Mouse (Mus musculus) forebrain, postnatal 0 days (tissue): ENCODE measurements around the gene March4. TPM values are rescaled to one million over a fixed set of nuclear protein-coding genes. Genes with fewer than 3 reads are reported as not detected.
A peak's percentile ranks its signal among the peaks of the same experiment; 100 is the strongest.

Experiments
- ATAC-seq: fragments of 200-750 bp; cut with Nextera tagmentation; 2 replicates; pipeline ENCODE4 v1.8.0; 2017; ENCODE audit warnings: mild to moderate bottlenecking, moderate library complexity
- DNase-seq: peaks from one replicate; pipeline ENCODE4 v3.0.0-alpha.2; 2015
- H3K27ac ChIP-seq: fragments of 300-500 bp; sonication (generic); 2 replicates; pipeline ENCODE4 v1.5.1; 2014; ENCODE audit warnings: low read depth, mild to moderate bottlenecking, antibody characterized with exemption, low read length, moderate library complexity, mixed read lengths
- H3K27me3 ChIP-seq: fragments of 300-500 bp; sonication (generic); 2 replicates; pipeline ENCODE4 v1.6.1; 2014; ENCODE audit warnings: mild to moderate bottlenecking, low read length, mixed read lengths; ENCODE audit not compliant: insufficient read depth
- H3K36me3 ChIP-seq: fragments of 300-500 bp; sonication (generic); 2 replicates; pipeline ENCODE4 v1.6.1; 2014; ENCODE audit warnings: mild to moderate bottlenecking, moderate library complexity; ENCODE audit not compliant: insufficient read depth
- H3K4me1 ChIP-seq: fragments of 300-500 bp; sonication (generic); 2 replicates; pipeline ENCODE4 v1.6.1; 2014; ENCODE audit warnings: antibody characterized with exemption; ENCODE audit not compliant: insufficient read depth
- H3K4me2 ChIP-seq: fragments of 300-500 bp; sonication (generic); 2 replicates; pipeline ENCODE4 v1.6.1; 2014; ENCODE audit warnings: low read depth, mild to moderate bottlenecking, moderate library complexity
- H3K4me3 ChIP-seq: fragments of 300-500 bp; sonication (generic); 2 replicates; pipeline ENCODE4 v1.5.1; 2014; ENCODE audit warnings: low read depth, low read length, mixed read lengths
- H3K9ac ChIP-seq: fragments of 300-500 bp; sonication (generic); 2 replicates; pipeline ENCODE4 v1.6.1; 2014; ENCODE audit warnings: mild to moderate bottlenecking
- H3K9me3 ChIP-seq: fragments of 300-500 bp; sonication (generic); 2 replicates; pipeline ENCODE4 v1.6.1; 2016; ENCODE audit warnings: low read length
- CTCF ChIP-seq: sonication (generic); IDR thresholded peaks from 2 replicates; pipeline ENCODE4 v1.5.1; 2016; ENCODE audit warnings: antibody characterized with exemption, control low read depth, low read depth
- WGBS: fragments of 180-500 bp; shearing (Covaris S2); extraction: QIAGEN DNeasy Blood & Tissue Kit; methylation state at CpG from one replicate; pipeline ENCODE4 v1.1.7; 2014; 5-methylcytosine and 5-hydroxymethylcytosine counted together
- polyA plus RNA-seq: library from polyadenylated mRNA; unstranded; fragments of >200 nt; fragmentation: Nextera tagmentation; extraction: Ambion mirVana; gene quantifications from 2 replicates; pipeline ENCODE4 v1.2.1, GENCODE M21; 2015
- total RNA-seq: library from RNA; depleted of rRNA; stranded (reverse); fragments of >200 nt; gene quantifications from 2 replicates; pipeline ENCODE4 v1.2.3, GENCODE M21; 2014

Gene March4
- total and polyA plus RNA-seq, 2 experiments from 2014 or later: 9.4 to 31.2 TPM

- Histone ChIP-seq H3K27ac (peak overlapping the region; percentile 81), H3K4me3 (no peak overlapping the region), H3K4me1 (0 out of 2 replicates have a peak, but pooled peaks cover 10% of the 10 kb centered on the region), H3K9me3 (no peaks in the 10 kb centered on the region), H3K27me3 (no peaks in the 10 kb centered on the region), H3K36me3 (no peaks in the 10 kb centered on the region), H3K9ac (0 out of 2 replicates have a peak overlapping the region, but pooled peaks have one; percentile 7), H3K4me2 (peak overlapping the region; percentile 17; the same call in 1 of the 2 replicates)
- no peak for TF ChIP-seq CTCF
- 45% methylated on average over 8 of the region's 8 CpGs for WGBS
- ATAC-seq (peak; percentile 54), DNase-seq (no peak)
Measured at GRCm38 (mm10) chr1:72414561-72415253, 122.0 kb downstream of the March4 start.

GRCm38 (mm10) chr1:72414133-72414532 is 122.6 kb downstream of the March4 start:
- H3K27ac ChIP-seq: peak overlapping the region; percentile 81
- ATAC-seq: peak; percentile 81

GRCm38 (mm10) chr1:72413205-72413604 is 123.5 kb downstream of the March4 start:
- Histone ChIP-seq H3K27ac (peak overlapping the region; percentile 81; the same call in 1 of the 2 replicates), H3K9me3 (no peaks in the 10 kb centered on the region), H3K4me3 (no peak overlapping the region), H3K4me2 (no peak overlapping the region), H3K4me1 (0 out of 2 replicates have a peak, but pooled peaks cover 10% of the 10 kb centered on the region), H3K36me3 (no peaks in the 10 kb centered on the region), H3K27me3 (no peaks in the 10 kb centered on the region), H3K9ac (no peak overlapping the region)
- ATAC-seq (no peak), DNase-seq (no peak)
- WGBS: 83% methylated on average over 8 of the region's 8 CpGs
- TF ChIP-seq CTCF: no peak

More at GRCm38 (mm10) chr1:72414133-72414532, 122.6 kb downstream of the March4 start:
- WGBS: 30% methylated on average over 8 of the region's 8 CpGs
- Histone ChIP-seq H3K4me1 (0 out of 2 replicates have a peak, but pooled peaks cover 10% of the 10 kb centered on the region), H3K9me3 (no peaks in the 10 kb centered on the region), H3K4me2 (peak overlapping the region; percentile 17; the same call in 1 of the 2 replicates), H3K36me3 (no peaks in the 10 kb centered on the region), H3K4me3 (no peak overlapping the region), H3K9ac (0 out of 2 replicates have a peak overlapping the region, but pooled peaks have one; percentile 7), H3K27me3 (no peaks in the 10 kb centered on the region)
- TF ChIP-seq CTCF: no peak
- DNase-seq: peak; percentile 71

- Histone ChIP-seq H3K36me3 (no peaks in the 10 kb centered on the region), H3K4me1 (0 out of 2 replicates have a peak, but pooled peaks cover 10% of the 10 kb centered on the region), H3K9me3 (no peaks in the 10 kb centered on the region), H3K9ac (no peak overlapping the region), H3K4me2 (no peak overlapping the region), H3K27me3 (no peaks in the 10 kb centered on the region), H3K4me3 (no peak overlapping the region), H3K27ac (no peak overlapping the region)
- TF ChIP-seq CTCF: no peak
- ATAC-seq (no peak), DNase-seq (no peak)
- WGBS: 83% methylated on average over 8 of the region's 8 CpGs
Measured at GRCm38 (mm10) chr1:72411108-72411507, 125.6 kb downstream of the March4 start.

- no peak for DNase-seq
- 74% methylated on average over 5 of the region's 5 CpGs for WGBS
- Histone ChIP-seq H3K4me2 (no peak overlapping the region), H3K4me3 (no peak overlapping the region), H3K4me1 (0 out of 2 replicates have a peak, but pooled peaks cover 10% of the 10 kb centered on the region), H3K36me3 (no peaks in the 10 kb centered on the region), H3K9me3 (no peaks in the 10 kb centered on the region), H3K9ac (no peak overlapping the region), H3K27ac (no peak overlapping the region), H3K27me3 (no peaks in the 10 kb centered on the region)
- no peak for TF ChIP-seq CTCF
- no peak for ATAC-seq
Measured at GRCm38 (mm10) chr1:72409936-72410335, 126.8 kb downstream of the March4 start.

GRCm38 (mm10) chr1:72406505-72407079 is 130.1 kb downstream of the March4 start:
- ATAC-seq (no peak), DNase-seq (no peak)
- H3K9ac ChIP-seq: no peak overlapping the region
- no peak overlapping the region for H3K27ac ChIP-seq
- no peaks in the 10 kb centered on the region for H3K27me3 ChIP-seq
- no peaks in the 10 kb centered on the region for H3K9me3 ChIP-seq
- 62% methylated on average over 14 of the region's 14 CpGs for WGBS
- H3K36me3 ChIP-seq: no peaks in the 10 kb centered on the region
- no peak overlapping the region for H3K4me3 ChIP-seq
- H3K4me2 ChIP-seq: no peak overlapping the region
- TF ChIP-seq CTCF: no peak
- H3K4me1 ChIP-seq: no peaks in the 10 kb centered on the region
